24 mouse cellular contexts compared by ENCODE assay signal in genomic region chr6:100086807-100087206, GRCm38 (mm10).
DNase-seq lines count a peak whose midpoint lies in the region; ATAC-seq and TF ChIP-seq lines count a peak whose summit lies in the region.
"Had no signal": no experiment of that assay in that cellular context is flagged by ENCODE, and none has a peak within 500 bp of the region (broad histone marks: within the 10 kb centered on the region; RNA-seq: fewer than 3 reads in every experiment).

No protein-coding gene starts in this region.

- H3K36me3 ChIP-seq in forebrain, embryonic 16.5 days (ENCODE audit: control insufficient read depth, insufficient read depth), result no peaks in the 10 kb centered on the region
- H3K36me3 ChIP-seq in forebrain, embryonic 13.5 days (ENCODE audit: poor library complexity, severe bottlenecking), result no peaks in the 10 kb centered on the region
- H3K36me3 ChIP-seq in midbrain, embryonic 11.5 days (ENCODE audit: control insufficient read depth, insufficient read depth, low read length), result no peaks in the 10 kb centered on the region
- H3K36me3 ChIP-seq in midbrain, embryonic 10.5 days, result no peaks in the 10 kb centered on the region
- H3K36me3 ChIP-seq: embryonic facial prominence, embryonic 12.5 days; embryonic facial prominence, embryonic 15.5 days; G1E; hindbrain, embryonic 10.5 days; hindbrain, embryonic 13.5 days; intestine, embryonic 15.5 days had no signal

- no peak for TF ChIP-seq POLR2A in brain, embryonic 14.5 days (IDR thresholded peaks at IDR 0.05; ENCODE audit: borderline replicate concordance, extremely low read depth, insufficient read depth, insufficient read length, poor library complexity, severe bottlenecking)

- no peaks in the 10 kb centered on the region for H3K4me1 ChIP-seq in forebrain, embryonic 16.5 days (replicated peaks; ENCODE audit: control insufficient read depth, insufficient read depth, low read length)
- H3K4me1 ChIP-seq in forebrain, embryonic 13.5 days, result no peaks in the 10 kb centered on the region
- no peaks in the 10 kb centered on the region for H3K4me1 ChIP-seq in midbrain, embryonic 11.5 days (ENCODE audit: control insufficient read depth, insufficient read depth, low read length)
- H3K4me1 ChIP-seq in midbrain, embryonic 10.5 days, result peaks cover 5% of the 10 kb centered on the region; the same call in 1 of the 2 replicates
- H3K4me1 ChIP-seq: embryonic facial prominence, embryonic 12.5 days; embryonic facial prominence, embryonic 15.5 days; intestine, embryonic 15.5 days had no signal

- no peak overlapping the region for H3K27ac ChIP-seq in forebrain, embryonic 16.5 days (ENCODE audit: low read length)
- H3K27ac ChIP-seq in forebrain, embryonic 13.5 days, result no peak overlapping the region
- no peak overlapping the region for H3K27ac ChIP-seq in midbrain, embryonic 11.5 days (ENCODE audit: low read depth, low read length)
- H3K27ac ChIP-seq in midbrain, embryonic 10.5 days (replicated peaks), result no peak overlapping the region
- H3K27ac ChIP-seq: embryonic facial prominence, embryonic 12.5 days; embryonic facial prominence, embryonic 15.5 days; hindbrain, embryonic 10.5 days; hindbrain, embryonic 13.5 days; intestine, embryonic 15.5 days had no signal

- no peak overlapping the region for H3K4me3 ChIP-seq in forebrain, embryonic 16.5 days (replicated peaks; ENCODE audit: low read length)
- H3K4me3 ChIP-seq in forebrain, embryonic 13.5 days, result no peak overlapping the region
- H3K4me3 ChIP-seq in midbrain, embryonic 11.5 days (ENCODE audit: low read depth, low read length), result no peak overlapping the region
- H3K4me3 ChIP-seq in midbrain, embryonic 10.5 days, result no peak overlapping the region
- H3K4me3 ChIP-seq: embryonic facial prominence, embryonic 12.5 days; embryonic facial prominence, embryonic 15.5 days; hindbrain, embryonic 10.5 days; hindbrain, embryonic 13.5 days; intestine, embryonic 15.5 days had no signal

- no peak overlapping the region for H3K9ac ChIP-seq in forebrain, embryonic 16.5 days (replicated peaks; ENCODE audit: low read depth, low read length)
- H3K9ac ChIP-seq in forebrain, embryonic 13.5 days, result no peak overlapping the region
- H3K9ac ChIP-seq in midbrain, embryonic 11.5 days (ENCODE audit: low read length), result no peak overlapping the region
- H3K9ac ChIP-seq: embryonic facial prominence, embryonic 12.5 days; embryonic facial prominence, embryonic 15.5 days; hindbrain, embryonic 13.5 days; intestine, embryonic 15.5 days had no signal

- peak; percentile 81 for DNase-seq in midbrain, embryonic 11.5 days (ENCODE audit: low spot score, missing footprints)
- no peak for DNase-seq in midbrain, embryonic 10.5 days (ENCODE audit: low spot score)
- peak; percentile 46 for DNase-seq in brain, embryonic 14.5 days (ENCODE audit: low read depth)
- DNase-seq in layer of hippocampus, postnatal 10 days (ENCODE audit: low spot score in 2 of 2), result no peak
- DNase-seq in thymus, adult 18-20 months, result no peak
- DNase-seq: adrenal gland, postnatal 10 days; adrenal gland, postnatal 36 days; cerebellum, adult 11 months; cerebellum, adult 2 months; cerebellum, adult 9-11 months; cerebellum, postnatal 25 days; gastrocnemius, postnatal 36 days; kidney, adult 11 months had no signal

- no peak for TF ChIP-seq CTCF in brain, embryonic 14.5 days (IDR thresholded peaks at IDR 0.05; ENCODE audit: borderline replicate concordance, extremely low read depth, insufficient read depth, insufficient read length)

- H3K9me3 ChIP-seq in forebrain, embryonic 16.5 days (ENCODE audit: control insufficient read depth, low read length), result no peaks in the 10 kb centered on the region
- peaks cover 7% of the 10 kb centered on the region; the same call in 1 of the 2 replicates for H3K9me3 ChIP-seq in forebrain, embryonic 13.5 days (replicated peaks)
- no peaks in the 10 kb centered on the region for H3K9me3 ChIP-seq in midbrain, embryonic 11.5 days (ENCODE audit: control insufficient read depth, low read length)
- peaks cover 7% of the 10 kb centered on the region; the same call in 1 of the 2 replicates for H3K9me3 ChIP-seq in midbrain, embryonic 10.5 days (replicated peaks)
- H3K9me3 ChIP-seq: embryonic facial prominence, embryonic 12.5 days; embryonic facial prominence, embryonic 15.5 days; intestine, embryonic 15.5 days had no signal

- H3K4me2 ChIP-seq in forebrain, embryonic 16.5 days (ENCODE audit: low read length), result no peak overlapping the region
- no peak overlapping the region for H3K4me2 ChIP-seq in forebrain, embryonic 13.5 days
- no peak overlapping the region for H3K4me2 ChIP-seq in midbrain, embryonic 11.5 days
- H3K4me2 ChIP-seq: embryonic facial prominence, embryonic 12.5 days; embryonic facial prominence, embryonic 15.5 days; heart, embryonic 11.5 days; hindbrain, embryonic 13.5 days; intestine, embryonic 15.5 days had no signal

- WGBS in forebrain, embryonic 16.5 days, result 61% methylated on average over 7 of the region's 7 CpGs
- WGBS in forebrain, embryonic 13.5 days, result 85% methylated on average over 7 of the region's 7 CpGs
- WGBS in midbrain, embryonic 11.5 days, result 88% methylated on average over 7 of the region's 7 CpGs
- WGBS in midbrain, embryonic 10.5 days, result 91% methylated on average over 7 of the region's 7 CpGs

- no peaks in the 10 kb centered on the region for H3K27me3 ChIP-seq in forebrain, embryonic 16.5 days (replicated peaks; ENCODE audit: control insufficient read depth, insufficient read depth, low read length)
- no peaks in the 10 kb centered on the region for H3K27me3 ChIP-seq in forebrain, embryonic 13.5 days
- H3K27me3 ChIP-seq in midbrain, embryonic 11.5 days (ENCODE audit: control insufficient read depth, insufficient read depth, low read length), result no peaks in the 10 kb centered on the region
- H3K27me3 ChIP-seq in midbrain, embryonic 10.5 days (ENCODE audit: low read depth, poor library complexity, severe bottlenecking), result no peaks in the 10 kb centered on the region
- H3K27me3 ChIP-seq: embryonic facial prominence, embryonic 12.5 days; intestine, embryonic 15.5 days had no signal

- ATAC-seq in forebrain, embryonic 16.5 days, result 0 out of 2 replicates have a peak, but pooled peaks have one; percentile 28
- no peak for ATAC-seq in forebrain, embryonic 13.5 days
- ATAC-seq in midbrain, embryonic 11.5 days (ENCODE audit: low FRiP score), result no peak
- ATAC-seq: hindbrain, embryonic 16.5 days; intestine, embryonic 15.5 days; Patski had no signal

Comparison
In these comparisons a context has a peak if more than half of its experiments do, and no peak if none do; other contexts are left out.
1. DNase-seq: peak in midbrain, embryonic 11.5 days (single experiment) and brain, embryonic 14.5 days (single experiment); none in midbrain, embryonic 10.5 days (single experiment), layer of hippocampus, postnatal 10 days (0 of 2) and thymus, adult 18-20 months (0 of 2).